Mouse (Mus musculus) cerebellum, adult 9-11 months (tissue): ENCODE measurements around the gene Zdhhc9.
A peak's percentile ranks its signal among the peaks of the same experiment; 100 is the strongest.

ENCODE experiments used
- DNase-seq: peaks from one replicate; pipeline ENCODE4 v3.0.0; 2022

Gene Zdhhc9

DNA sequence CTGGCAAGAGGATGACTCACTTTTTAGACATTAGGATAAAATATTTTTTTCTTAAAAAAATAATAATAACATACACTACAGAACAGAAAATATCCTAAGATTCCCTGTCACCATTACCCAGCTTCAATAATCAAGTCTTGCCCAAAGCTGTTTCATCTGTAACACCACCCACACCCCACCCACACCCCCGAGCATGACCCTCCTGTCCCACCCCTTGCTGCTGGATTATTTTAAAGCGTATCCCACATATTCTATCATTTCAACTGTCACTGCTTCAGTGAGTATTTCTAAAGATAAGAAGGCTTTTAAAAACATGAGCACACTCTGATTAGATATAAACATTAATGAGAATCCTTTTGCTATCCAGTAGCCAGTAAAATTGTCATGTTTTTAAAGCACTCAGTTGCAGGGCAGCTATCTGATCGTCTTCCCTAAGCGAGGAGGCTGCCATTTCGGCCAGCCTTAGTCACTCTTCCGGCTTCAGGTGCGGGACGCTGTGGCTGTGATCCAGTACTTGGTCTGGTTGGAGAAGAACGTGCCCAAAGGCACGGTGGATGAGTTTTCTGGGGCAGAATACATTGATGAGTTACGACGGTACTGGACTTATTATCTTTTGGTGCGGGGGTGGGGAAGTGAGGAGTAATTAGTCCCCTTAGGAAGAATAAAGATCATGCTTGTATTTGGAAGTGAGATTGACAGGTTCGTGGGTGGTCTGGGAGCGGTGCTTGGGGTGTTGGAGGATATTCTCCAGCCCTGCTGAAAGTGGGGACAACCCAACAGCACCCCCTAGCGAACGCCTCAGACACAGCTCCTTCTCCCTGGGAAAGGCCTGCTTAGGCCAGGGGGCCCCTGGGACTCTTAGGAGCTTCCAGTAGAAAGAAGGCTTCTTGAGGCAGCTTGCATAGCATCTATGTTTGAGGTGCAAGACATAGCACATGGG, 84.3 kb downstream of the Zdhhc9 start:
- peak; percentile 77 for DNase-seq
